Mouse (Mus musculus): ENCODE measurements around the gene Npcd. TPM values are rescaled to one million over a fixed set of nuclear protein-coding genes. Genes with fewer than 3 reads are reported as not detected.

Npcd gene
- under 1 TPM; 0.29 to 0.30 TPM for total RNA-seq (2021)
- 0.31 TPM in 1 of 2 replicates, not detected in the other for polyA plus RNA-seq (2012; rRNA removed)
- long read RNA-seq, result 0 reads

GRCm38 (mm10) chr15:79834130-79834880 lies at the start of gene Npcd, which contains the start of gene Cbx6:
Gene Npcd, minus strand, starts transcription at chr15:79834237.
Gene Cbx6, minus strand, starts transcription at chr15:79834688.
- WGBS, result 3% methylated on average over 56 of the region's 58 CpGs
- H3K9ac ChIP-seq (ENCODE audit: low read depth, low read length), result peak within 1 kb of the TSS; percentile 87
- H3K36me3 ChIP-seq (ENCODE audit: control insufficient read depth, insufficient read depth, low read length), result no peaks in the 10 kb centered on the region
- TF ChIP-seq CTCF (IDR thresholded peaks at IDR 0.05), result 0 out of 2 replicates have a peak, but pooled peaks have one; percentile 1
- no peak for TF ChIP-seq EP300 (IDR thresholded peaks at IDR 0.05; ENCODE audit: insufficient read depth, low read depth, low read length)
- peak; percentile 80 for TF ChIP-seq POLR2A (IDR thresholded peaks at IDR 0.05; ENCODE audit: insufficient read depth, low read depth, low read length)
- H3K27me3 ChIP-seq (ENCODE audit: control insufficient read depth, insufficient read depth, low read length), result no peaks in the 10 kb centered on the region
- peaks cover 1% of the 10 kb centered on the region; the same call in 1 of the 2 replicates for H3K4me1 ChIP-seq (ENCODE audit: control insufficient read depth, insufficient read depth, low read length)
- H3K27ac ChIP-seq, result peak within 1 kb of the TSS; percentile 88
- intact Hi-C loops (cut with DNase I), result loop anchor here (1.0 to 5.0 kb wide), 4 partner anchors 45 to 248 kb away; no protein-coding TSS in a partner anchor
- no peaks in the 10 kb centered on the region for H3K79me2 ChIP-seq (replicated peaks; ENCODE audit: control insufficient read depth, insufficient read depth, low read length)
- DNase-seq, result peak; percentile 97
- H3K4me3 ChIP-seq, result peak within 1 kb of the TSS; percentile 89

GRCm38 (mm10) chr15:79883352-79883822 lies 49.4 kb upstream of the Npcd start:
- peak overlapping the region; percentile 48 for H3K9ac ChIP-seq (ENCODE audit: low read depth, low read length)
- H3K4me1 ChIP-seq (ENCODE audit: control insufficient read depth, insufficient read depth, low read length), result peaks cover 5% of the 10 kb centered on the region
- H3K27me3 ChIP-seq (ENCODE audit: control insufficient read depth, insufficient read depth, low read length), result no peaks in the 10 kb centered on the region
- H3K36me3 ChIP-seq (ENCODE audit: control insufficient read depth, insufficient read depth, low read length), result no peaks in the 10 kb centered on the region
- H3K4me3 ChIP-seq, result peak overlapping the region; percentile 59
- H3K79me2 ChIP-seq (replicated peaks; ENCODE audit: control insufficient read depth, insufficient read depth, low read length), result no peaks in the 10 kb centered on the region
- H3K27ac ChIP-seq, result peak overlapping the region; percentile 70
- TF ChIP-seq CTCF (IDR thresholded peaks at IDR 0.05), result peak; percentile 100; the same call in 1 of the 2 replicates
- TF ChIP-seq EP300 (IDR thresholded peaks at IDR 0.05; ENCODE audit: insufficient read depth, low read depth, low read length), result peak; percentile 69; the same call in 1 of the 2 replicates
- peak; percentile 79 for TF ChIP-seq POLR2A (IDR thresholded peaks at IDR 0.05; ENCODE audit: insufficient read depth, low read depth, low read length)
- intact Hi-C loops (cut with DNase I), result loop anchor here (1.0 to 5.0 kb wide), 2 partner anchors 51 to 131 kb away; no protein-coding TSS in a partner anchor
- 1% methylated on average over 30 of the region's 30 CpGs for WGBS
- peak; percentile 96 to 99 for DNase-seq

- TF ChIP-seq EP300 (IDR thresholded peaks at IDR 0.05; ENCODE audit: insufficient read depth, low read depth, low read length), result no peak
- no peak for TF ChIP-seq CTCF (IDR thresholded peaks at IDR 0.05)
- no peak for TF ChIP-seq POLR2A (IDR thresholded peaks at IDR 0.05; ENCODE audit: insufficient read depth, low read depth, low read length)
- Histone ChIP-seq H3K4me1 (ENCODE audit: control insufficient read depth, insufficient read depth, low read length) (peaks cover 5% of the 10 kb centered on the region), H3K79me2 (replicated peaks; ENCODE audit: control insufficient read depth, insufficient read depth, low read length) (no peaks in the 10 kb centered on the region), H3K27ac (peak overlapping the region; percentile 70), H3K36me3 (ENCODE audit: control insufficient read depth, insufficient read depth, low read length) (no peaks in the 10 kb centered on the region), H3K27me3 (ENCODE audit: control insufficient read depth, insufficient read depth, low read length) (no peaks in the 10 kb centered on the region), H3K9ac (ENCODE audit: low read depth, low read length) (peak overlapping the region; percentile 48), H3K4me3 (peak overlapping the region; percentile 59)
- WGBS, result 22% methylated on average over 19 of the region's 19 CpGs
- intact Hi-C loops (cut with DNase I), result loop anchor here (1.0 to 5.0 kb wide), 2 partner anchors 50 to 130 kb away; no protein-coding TSS in a partner anchor
- peak in 1 of 2 experiments; percentile 18 for DNase-seq
These were observed 48.7 kb upstream of the Npcd start for GRCm38 (mm10) chr15:79882623-79883267.

- Histone ChIP-seq H3K9ac (ENCODE audit: low read depth, low read length) (no peak overlapping the region), H3K27me3 (ENCODE audit: control insufficient read depth, insufficient read depth, low read length) (no peaks in the 10 kb centered on the region), H3K36me3 (ENCODE audit: control insufficient read depth, insufficient read depth, low read length) (no peaks in the 10 kb centered on the region), H3K4me3 (no peak overlapping the region), H3K4me1 (ENCODE audit: control insufficient read depth, insufficient read depth, low read length) (peaks cover 5% of the 10 kb centered on the region), H3K79me2 (replicated peaks; ENCODE audit: control insufficient read depth, insufficient read depth, low read length) (no peaks in the 10 kb centered on the region), H3K27ac (no peak overlapping the region; the same call in 1 of the 2 replicates)
- intact Hi-C loops (cut with DNase I), result loop anchor here (5.0 kb wide), 1 partner anchor 128 kb away; no protein-coding TSS in a partner anchor
- TF ChIP-seq EP300 (IDR thresholded peaks at IDR 0.05; ENCODE audit: insufficient read depth, low read depth, low read length) (no peak), CTCF (IDR thresholded peaks at IDR 0.05) (no peak), POLR2A (IDR thresholded peaks at IDR 0.05; ENCODE audit: insufficient read depth, low read depth, low read length) (no peak)
- WGBS, result 78% methylated on average over 3 of the region's 3 CpGs
- no peak for DNase-seq
These were observed 46.4 kb upstream of the Npcd start for GRCm38 (mm10) chr15:79880477-79880876.

- 3% methylated on average over 13 of the region's 13 CpGs for WGBS
- intact Hi-C loops (cut with DNase I), result loop anchor here (1.0 kb wide), 1 partner anchor 45 kb away; the partner anchor contains the start of genes Cbx6 and Npcd
- no peaks in the 10 kb centered on the region for H3K27me3 ChIP-seq (ENCODE audit: control insufficient read depth, insufficient read depth, low read length)
- peak; percentile 84 to 91 for DNase-seq
- peaks cover 5% of the 10 kb centered on the region for H3K4me1 ChIP-seq (ENCODE audit: control insufficient read depth, insufficient read depth, low read length)
- TF ChIP-seq EP300 (IDR thresholded peaks at IDR 0.05; ENCODE audit: insufficient read depth, low read depth, low read length) (peak; percentile 82), POLR2A (IDR thresholded peaks at IDR 0.05; ENCODE audit: insufficient read depth, low read depth, low read length) (peak; percentile 67; the same call in 1 of the 2 replicates), CTCF (IDR thresholded peaks at IDR 0.05) (no peak)
- H3K36me3 ChIP-seq (ENCODE audit: control insufficient read depth, insufficient read depth, low read length), result no peaks in the 10 kb centered on the region
- H3K9ac ChIP-seq (ENCODE audit: low read depth, low read length), result no peak overlapping the region
- H3K79me2 ChIP-seq (replicated peaks; ENCODE audit: control insufficient read depth, insufficient read depth, low read length), result no peaks in the 10 kb centered on the region
- H3K4me3 ChIP-seq, result peak overlapping the region; percentile 36
- H3K27ac ChIP-seq, result peak overlapping the region; percentile 81
These were observed 45.3 kb upstream of the Npcd start for GRCm38 (mm10) chr15:79879319-79879718.

Data from heart, adult 2 months (tissue).